Mouse (Mus musculus): Measurements from ENCODE around the gene Lrp10. TPM values are rescaled to one million over a fixed set of nuclear protein-coding genes. Genes with fewer than 3 reads are reported as not detected.

Lrp10 gene
- total RNA-seq, 2 experiments from 2014 or later, result 26.4 to 29.6 TPM

Other genes starting within 250 kb of the Lrp10 start
- gene Dad1, start 210.0 kb upstream of the Lrp10 start, total RNA-seq (2021), result 100 to 1,000 TPM; 123 to 131 TPM
- gene Abhd4, start 209.9 kb upstream of the Lrp10 start, total RNA-seq (2021), result 10 to 100 TPM; 55.7 to 56.6 TPM
- not detected for gene Olfr49, start 179.2 kb upstream of the Lrp10 start, total RNA-seq (2021)
- 10 to 100 TPM; 49.5 to 50.8 TPM for gene Oxa1l, start 103.3 kb upstream of the Lrp10 start, total RNA-seq (2021)
- gene Slc7a7, start 46.4 kb upstream of the Lrp10 start, total RNA-seq (2021), result 1 to 10 TPM; 2.4 to 2.7 TPM
- 100 to 1,000 TPM; 105 to 108 TPM for gene Mrpl52, start 37.2 kb upstream of the Lrp10 start, total RNA-seq (2021)
- 10 to 100 TPM; 18.3 to 20.0 TPM for gene Mmp14, start 32.5 kb upstream of the Lrp10 start, total RNA-seq (2021)
- 10 to 100 TPM; 20.7 to 23.8 TPM for gene Rem2, start 12.0 kb downstream of the Lrp10 start, total RNA-seq (2021)
- 10 to 100 TPM; 51.7 to 57.1 TPM for gene Prmt5, start 53.4 kb downstream of the Lrp10 start, total RNA-seq (2021)
- gene Haus4, start 90.5 kb downstream of the Lrp10 start, total RNA-seq (2021), result 1 to 10 TPM; 4.0 to 5.3 TPM
- 1 to 10 TPM in 1 of 2 experiments, under 1 TPM in 1; 0.95 to 1.5 TPM for gene Ajuba, start 113.4 kb downstream of the Lrp10 start, total RNA-seq (2021)
- 1 to 10 TPM; 4.7 to 5.5 TPM for gene 4931414P19Rik, start 141.9 kb downstream of the Lrp10 start, total RNA-seq (2021)
- gene Psmb5, start 153.9 kb downstream of the Lrp10 start, total RNA-seq (2021), result 100 to 1,000 TPM; 203 to 230 TPM
- under 1 TPM; 0.23 to 0.27 TPM for gene Psmb11, start 157.3 kb downstream of the Lrp10 start, total RNA-seq (2021)
- gene Gm17606, start 176.8 kb downstream of the Lrp10 start, total RNA-seq (2021), result not detected
- 10 to 100 TPM; 23.6 to 24.5 TPM for gene Cdh24, start 177.2 kb downstream of the Lrp10 start, total RNA-seq (2021)
- gene 1700123O20Rik, start 222.1 kb downstream of the Lrp10 start, total RNA-seq (2021), result 10 to 100 TPM; 24.0 to 26.3 TPM
- gene Acin1, start 222.8 kb downstream of the Lrp10 start, total RNA-seq (2021), result 100 to 1,000 TPM; 210 to 242 TPM
- not detected for gene Gm29776, start 234.7 kb downstream of the Lrp10 start, total RNA-seq (2021)
- not detected for gene Cebpe, start 248.0 kb downstream of the Lrp10 start, total RNA-seq (2021)